Mouse (Mus musculus) CD4-positive, CD25-positive, alpha-beta regulatory T cell (primary cell): ENCODE data around the gene BC051142. TPM values are rescaled to one million over a fixed set of nuclear protein-coding genes. Genes with fewer than 3 reads are reported as not detected.

Experiments used
- polyA plus RNA-seq: library from polyadenylated mRNA; unstranded; fragments of 100-300 nt; shearing (Covaris generic); gene quantifications from one replicate; pipeline ENCODE4 v1.2.1, GENCODE M21; 2017

The BC051142 gene
- polyA plus RNA-seq, result 0.54 TPM

GRCm38 (mm10) chr17:34398711-34399393 lies at the start of gene BC051142:
TSS of gene BC051142 (plus strand) at chr17:34398820.

GRCm38 (mm10) chr17:34354539-34354938 lies 44.1 kb upstream of the BC051142 start, which contains the start of gene Btnl2:
TSS of gene Btnl2 (plus strand) at chr17:34354822.

GRCm38 (mm10) chr17:34376847-34377246 lies 21.8 kb upstream of the BC051142 start, which contains the start of gene Btnl1:
TSS of gene Btnl1 (plus strand) at chr17:34377132.

GRCm38 (mm10) chr17:34477238-34478013 lies 78.8 kb downstream of the BC051142 start, which contains the start of gene Btnl4:
TSS of gene Btnl4 (minus strand) at chr17:34477318.

Other genes with a start within 250 kb of the BC051142 start
- gene H2-DMb1, start 245.7 kb upstream of the BC051142 start, polyA plus RNA-seq, result 2.7 TPM
- gene Tap1, start 211.3 kb upstream of the BC051142 start, polyA plus RNA-seq, result 402 TPM
- 470 TPM for gene Psmb9, start 211.1 kb upstream of the BC051142 start, polyA plus RNA-seq
- 1,148 TPM for gene Psmb8, start 201.1 kb upstream of the BC051142 start, polyA plus RNA-seq
- 323 TPM for gene Tap2, start 195.3 kb upstream of the BC051142 start, polyA plus RNA-seq
- gene H2-Ob, start 159.9 kb upstream of the BC051142 start, polyA plus RNA-seq, result 97.5 TPM
- 25.3 TPM for gene H2-Ab1, start 141.1 kb upstream of the BC051142 start, polyA plus RNA-seq
- 18.1 TPM for gene H2-Aa, start 111.0 kb upstream of the BC051142 start, polyA plus RNA-seq
- gene H2-Eb1, start 93.0 kb upstream of the BC051142 start, polyA plus RNA-seq, result 13.4 TPM
- 0.10 TPM for gene H2-Eb2, start 73.2 kb upstream of the BC051142 start, polyA plus RNA-seq
- gene Btnl2, start 44.0 kb upstream of the BC051142 start, polyA plus RNA-seq, result 0.43 TPM
- gene Btnl1, start 21.7 kb upstream of the BC051142 start, polyA plus RNA-seq, result not detected
- gene Btnl4, start 78.5 kb downstream of the BC051142 start, polyA plus RNA-seq, result not detected
- gene Btnl6, start 118.5 kb downstream of the BC051142 start, polyA plus RNA-seq, result not detected
- 0.12 TPM for gene Notch4, start 165.4 kb downstream of the BC051142 start, polyA plus RNA-seq
- gene Gpsm3, start 191.0 kb downstream of the BC051142 start, polyA plus RNA-seq, result 296 TPM
- 20.0 TPM for gene Pbx2, start 192.4 kb downstream of the BC051142 start, polyA plus RNA-seq
- gene Ager, start 199.0 kb downstream of the BC051142 start, polyA plus RNA-seq, result 2.5 TPM
- gene Rnf5, start 204.9 kb downstream of the BC051142 start, polyA plus RNA-seq, result 97.3 TPM
- gene Agpat1, start 205.4 kb downstream of the BC051142 start, polyA plus RNA-seq, result 23.3 TPM
- gene Egfl8, start 217.2 kb downstream of the BC051142 start, polyA plus RNA-seq, result 2.8 TPM
- 22.3 TPM for gene Ppt2, start 229.7 kb downstream of the BC051142 start, polyA plus RNA-seq
- gene Prrt1, start 230.7 kb downstream of the BC051142 start, polyA plus RNA-seq, result 6.9 TPM
- gene Fkbpl, start 245.9 kb downstream of the BC051142 start, polyA plus RNA-seq, result 5.5 TPM
- 78.5 TPM for gene Atf6b, start 248.3 kb downstream of the BC051142 start, polyA plus RNA-seq